Mouse (Mus musculus): Measurements from ENCODE around the gene Prkcz.

DNA sequence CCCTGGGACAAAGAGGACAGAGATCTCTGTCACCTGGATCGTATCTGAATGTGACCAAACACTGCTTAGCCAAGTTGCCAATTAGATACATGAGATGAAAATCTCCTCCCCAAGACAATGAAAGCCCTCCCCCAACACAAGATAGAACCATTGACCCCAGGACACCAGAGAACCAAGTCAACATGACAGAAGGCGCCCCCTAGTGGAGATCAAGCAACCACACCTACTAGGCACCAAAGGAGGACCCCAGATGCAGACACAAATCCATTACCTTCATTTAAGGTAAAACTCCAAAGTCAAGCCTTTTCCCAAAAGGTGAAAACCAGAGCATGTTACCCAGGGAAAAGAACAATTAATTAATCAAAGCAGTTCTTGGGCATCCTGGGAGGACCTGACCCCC, 3.6 kb downstream of the Prkcz start:
- TF ChIP-seq CTCF (conservative IDR thresholded peaks at IDR 0.05 in 1 of 2, IDR thresholded peaks at IDR 0.05 in 1 of 2; ENCODE audit: low read depth in 2 of 2, low read length in 2 of 2) (peak; percentile 29 to 67; a peak in 3 of 4 replicates), ZNF384 (IDR thresholded peaks at IDR 0.05; ENCODE audit: low read depth, low read length) (no peak), TCF12 (IDR thresholded peaks at IDR 0.05; ENCODE audit: low read depth, low read length) (no peak), MAFK (IDR thresholded peaks at IDR 0.05; ENCODE audit: insufficient replicate concordance, low read length) (no peak)
